Mouse (Mus musculus): ENCODE measurements around the gene Miga2.

Gene Miga2

DNA sequence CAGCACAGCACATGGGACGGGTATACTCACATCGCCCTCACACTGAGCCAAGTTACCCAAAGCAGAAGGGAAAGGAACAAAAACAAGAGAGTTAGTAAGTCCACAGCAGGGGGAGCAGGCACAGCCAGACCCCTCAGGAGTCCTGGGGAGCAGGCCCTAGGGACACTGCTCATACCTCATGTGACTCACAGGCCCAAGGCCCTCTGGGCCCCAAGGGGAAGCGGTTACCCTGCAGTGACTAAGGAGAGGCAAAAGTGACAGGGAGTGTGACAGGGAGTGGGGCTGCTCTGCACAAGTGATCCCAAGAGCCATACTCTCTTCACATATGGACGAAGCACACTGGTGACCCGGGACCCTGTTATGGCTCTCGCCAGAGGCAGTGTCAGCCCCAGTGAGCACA, 14.8 kb upstream of the Miga2 start:
- TF ChIP-seq GATA4 (IDR thresholded peaks at IDR 0.05; ENCODE audit: insufficient replicate concordance, low read length), result no peak

GRCm38 (mm10) chr2:30351149-30351548, 12.9 kb upstream of the Miga2 start:
- no peak for TF ChIP-seq GATA4 (IDR thresholded peaks at IDR 0.05; ENCODE audit: insufficient replicate concordance, low read length)

DNA sequence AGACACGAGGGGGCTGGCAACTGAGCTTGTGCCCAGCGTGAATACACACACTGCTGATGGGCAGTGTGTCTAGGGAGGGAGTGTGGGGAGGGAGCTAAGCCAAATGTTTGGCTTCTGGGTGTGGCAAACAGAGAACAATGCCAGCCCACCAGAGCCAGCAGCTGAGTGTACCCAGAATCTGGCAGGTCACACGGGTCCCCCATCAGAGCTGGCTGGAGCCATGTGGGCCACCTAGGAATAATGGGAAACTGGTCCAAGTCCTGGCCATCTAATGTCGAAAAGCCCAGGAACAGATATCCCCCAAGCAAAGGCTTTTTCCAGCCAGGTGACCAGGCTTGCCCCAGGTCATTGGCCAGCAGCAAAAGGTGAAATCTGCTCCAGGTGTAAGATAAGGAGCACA, 8.2 kb upstream of the Miga2 start:
- no peak for TF ChIP-seq GATA4 (IDR thresholded peaks at IDR 0.05; ENCODE audit: insufficient replicate concordance, low read length)

DNA sequence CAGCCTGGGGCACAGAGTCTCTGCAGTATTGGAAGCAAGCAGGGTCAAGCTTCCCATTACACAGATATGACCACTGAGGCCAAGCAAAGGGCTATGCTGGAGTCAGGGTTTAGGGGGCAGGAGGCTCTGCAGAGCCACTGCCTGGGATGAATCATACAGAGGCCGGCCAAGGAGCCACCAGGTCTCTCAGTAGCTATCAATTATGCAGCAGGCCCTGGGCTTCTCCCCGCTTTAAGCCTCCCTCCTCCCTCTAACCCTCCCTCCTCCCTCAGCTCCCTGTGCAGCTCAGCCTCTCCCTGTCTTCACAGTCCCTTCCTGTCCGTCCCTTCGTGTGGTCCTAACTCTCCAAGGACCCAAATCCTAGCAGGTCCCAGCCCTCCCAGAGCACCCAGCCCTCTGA, 7.8 kb upstream of the Miga2 start:
- TF ChIP-seq GATA4 (IDR thresholded peaks at IDR 0.05; ENCODE audit: insufficient replicate concordance, low read length), result no peak

GRCm38 (mm10) chr2:30356906-30357305, 7.1 kb upstream of the Miga2 start:
- no peak for TF ChIP-seq GATA4 (IDR thresholded peaks at IDR 0.05; ENCODE audit: insufficient replicate concordance, low read length)

DNA sequence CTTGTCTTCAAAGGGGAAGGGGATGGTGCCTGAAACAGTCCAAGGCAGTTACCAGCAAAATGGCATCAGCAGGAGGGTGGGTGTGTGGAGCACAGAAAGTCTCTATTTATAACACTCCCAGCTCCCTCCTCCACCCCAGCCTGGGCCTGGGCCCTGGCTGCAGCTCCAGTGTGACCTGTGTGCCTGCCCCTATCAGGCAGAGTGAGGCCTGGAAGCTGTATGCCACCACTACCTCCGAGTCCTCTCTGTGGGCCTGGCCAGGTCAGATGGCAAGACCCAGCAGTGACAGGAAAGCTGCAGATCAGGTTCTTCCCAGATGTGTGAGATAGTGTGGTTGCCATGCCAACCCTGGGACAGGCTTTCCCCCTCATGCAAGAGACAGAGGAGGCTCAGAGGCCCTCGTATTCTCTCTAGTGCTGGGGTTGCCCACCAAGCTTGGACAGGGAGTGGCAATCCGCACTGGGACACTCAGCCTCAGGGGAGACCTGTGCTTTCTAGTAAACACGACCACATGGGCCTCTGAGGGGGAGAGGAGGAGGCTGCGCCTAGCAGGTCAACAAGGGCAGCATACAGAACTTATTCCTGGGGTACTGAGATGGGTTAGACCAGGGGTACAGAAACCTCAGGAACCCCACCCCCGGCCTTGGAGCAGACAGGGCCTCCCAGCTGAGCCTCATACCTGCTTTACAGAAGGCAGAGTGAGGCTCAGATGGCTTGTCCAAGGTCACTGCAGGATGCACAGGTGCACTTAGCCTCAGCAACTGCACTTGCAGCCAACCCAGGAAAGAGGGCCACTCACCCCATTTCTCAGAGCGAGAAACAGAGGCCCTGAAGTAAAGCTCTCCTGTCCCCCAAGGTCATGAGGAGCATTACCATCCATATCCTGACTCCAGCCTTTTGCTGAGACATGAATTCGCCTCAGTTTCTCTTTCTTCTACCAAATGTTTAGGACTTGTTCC, 6.2 kb upstream of the Miga2 start:
- TF ChIP-seq GATA4 (IDR thresholded peaks at IDR 0.05; ENCODE audit: insufficient replicate concordance, low read length), result no peak

DNA sequence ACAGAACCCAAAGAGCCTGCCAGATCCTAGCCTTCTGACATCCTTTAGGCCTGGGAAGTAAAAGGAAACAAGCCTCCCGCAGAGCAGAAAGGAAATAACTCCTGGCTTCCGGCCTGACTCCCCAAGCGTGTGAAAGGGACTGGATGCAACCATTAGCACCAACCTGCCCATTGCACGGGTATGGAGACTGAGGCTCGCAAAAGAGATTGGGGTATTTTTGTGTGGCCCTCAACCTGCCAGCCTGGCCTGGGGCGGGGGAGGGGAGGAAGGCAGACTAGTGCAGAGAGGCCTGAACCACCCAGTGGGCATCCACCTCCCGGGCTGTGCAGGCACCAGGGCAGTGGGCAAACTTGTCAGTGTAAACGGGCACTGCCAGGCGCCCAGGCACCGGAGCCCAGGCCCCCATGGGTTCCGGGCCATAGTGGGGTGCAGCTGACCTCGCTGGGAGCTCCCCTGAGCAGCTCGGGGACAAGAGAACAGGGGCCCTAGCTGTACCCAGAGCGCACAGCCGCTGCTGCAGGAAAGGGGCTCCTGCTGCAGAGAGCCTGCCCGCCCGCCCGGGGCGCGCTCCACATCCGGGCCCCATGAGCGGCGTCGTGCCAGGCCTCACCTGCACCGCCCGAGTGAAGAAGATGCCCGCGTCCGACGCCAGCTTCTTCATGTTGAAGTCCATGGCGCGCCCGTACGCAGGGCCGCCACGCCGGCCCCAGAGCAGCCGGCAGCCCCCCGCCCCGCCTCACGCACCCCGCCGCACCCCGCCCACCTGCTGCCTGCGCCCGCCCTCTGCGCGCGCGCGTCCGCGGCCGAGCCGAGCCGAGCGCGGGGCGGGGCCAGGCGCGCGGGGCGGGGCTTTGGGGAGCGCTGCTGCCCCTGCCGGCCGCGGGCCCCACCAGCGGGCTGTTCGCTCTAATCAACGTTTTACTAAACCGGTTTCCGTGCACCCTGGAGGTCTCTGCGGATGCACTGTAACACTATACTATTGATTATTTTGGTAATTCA, 5.2 kb upstream of the Miga2 start, which contains the start of gene Sh3glb2:
Gene Sh3glb2, minus strand, starts transcription at position 805 of the 999 bp plus-strand sequence.
- no peak for TF ChIP-seq GATA4 (IDR thresholded peaks at IDR 0.05; ENCODE audit: insufficient replicate concordance, low read length)

- TF ChIP-seq GATA4 (IDR thresholded peaks at IDR 0.05; ENCODE audit: insufficient replicate concordance, low read length), result no peak
Observed at GRCm38 (mm10) chr2:30360626-30361025, 3.4 kb upstream of the Miga2 start.

DNA sequence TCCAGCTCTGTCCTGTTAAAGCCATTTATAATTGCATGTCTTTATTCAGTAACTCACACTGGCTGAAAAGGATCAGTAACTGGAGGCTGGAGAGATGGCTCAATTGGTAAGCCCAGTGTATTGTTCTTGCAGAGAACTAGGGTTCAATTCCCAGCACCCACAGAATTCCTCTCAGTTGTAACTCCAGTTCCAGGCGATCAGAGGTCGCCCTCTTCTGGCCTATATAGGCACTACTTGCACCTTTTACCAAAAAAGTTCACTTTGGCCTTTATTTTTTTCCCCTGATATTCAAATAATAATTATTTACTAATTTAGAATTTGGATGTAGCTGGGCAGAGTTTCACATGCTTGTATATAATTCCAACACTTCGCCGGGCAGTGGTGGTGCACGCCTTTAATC, 1.2 kb upstream of the Miga2 start:
- TF ChIP-seq GATA4 (IDR thresholded peaks at IDR 0.05; ENCODE audit: insufficient replicate concordance, low read length), result no peak

DNA sequence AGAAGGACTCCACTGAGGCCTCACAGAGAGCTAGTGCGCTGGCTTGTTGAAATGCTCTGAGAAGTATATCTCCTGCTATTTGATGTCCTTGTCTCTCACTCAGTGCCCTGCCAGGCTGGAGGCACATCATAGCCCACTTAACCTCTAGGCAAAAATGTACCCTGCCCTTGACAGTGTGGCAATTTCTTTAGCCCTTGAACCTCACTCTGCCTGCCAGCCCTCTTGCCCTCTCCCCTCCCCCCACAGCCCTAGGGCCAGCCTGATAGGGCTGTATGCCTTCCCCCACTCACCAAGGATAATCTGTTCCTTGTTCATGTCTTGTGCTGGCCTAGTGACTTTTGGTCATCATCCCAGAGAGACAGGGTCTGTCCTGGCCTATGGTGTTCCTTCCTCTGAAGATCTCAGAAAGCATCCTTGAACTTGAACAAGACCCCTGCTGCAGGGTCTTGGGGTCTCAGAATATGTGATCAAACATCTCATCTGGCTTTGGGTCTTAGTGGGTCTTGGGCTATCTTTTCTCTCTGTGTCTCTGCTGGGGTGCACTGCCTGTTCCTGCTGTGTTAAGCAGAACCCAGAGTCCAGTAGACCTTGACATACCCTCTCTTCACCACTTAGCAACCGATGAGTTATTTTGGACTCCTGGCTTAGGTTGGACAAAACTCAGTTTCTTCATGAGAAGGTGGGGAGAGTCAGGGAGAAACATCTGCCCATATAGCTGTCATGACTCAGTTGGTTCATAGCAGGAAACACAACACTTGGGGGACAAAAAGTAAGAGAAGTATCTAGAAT, 1.4 kb downstream of the Miga2 start:
- peak; percentile 19; the same call in 1 of the 2 replicates for TF ChIP-seq GATA4 (IDR thresholded peaks at IDR 0.05; ENCODE audit: insufficient replicate concordance, low read length)

DNA sequence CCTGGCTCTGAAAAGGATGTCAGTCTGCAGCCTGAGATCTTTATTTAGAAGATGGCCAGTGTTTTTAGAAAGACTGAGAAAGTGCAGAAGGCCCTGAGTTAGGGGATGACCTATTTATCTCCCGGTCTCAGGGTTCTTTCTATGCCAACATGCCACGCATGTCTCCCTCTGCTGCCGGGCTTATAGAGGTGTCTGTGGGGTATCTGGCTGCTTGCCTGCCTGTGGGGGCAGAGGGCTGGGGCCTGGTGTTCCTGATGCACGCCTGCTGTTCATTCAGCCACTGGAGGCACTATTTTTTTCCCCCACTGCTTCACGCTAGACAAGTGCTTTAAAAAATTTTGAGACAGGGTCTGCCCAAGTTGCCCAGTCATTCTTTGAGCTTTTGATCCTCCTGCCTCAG, 2.2 kb downstream of the Miga2 start:
- TF ChIP-seq GATA4 (IDR thresholded peaks at IDR 0.05; ENCODE audit: insufficient replicate concordance, low read length), result no peak

GRCm38 (mm10) chr2:30371544-30371943, 7.5 kb downstream of the Miga2 start:
- TF ChIP-seq GATA4 (IDR thresholded peaks at IDR 0.05; ENCODE audit: insufficient replicate concordance, low read length), result no peak

DNA sequence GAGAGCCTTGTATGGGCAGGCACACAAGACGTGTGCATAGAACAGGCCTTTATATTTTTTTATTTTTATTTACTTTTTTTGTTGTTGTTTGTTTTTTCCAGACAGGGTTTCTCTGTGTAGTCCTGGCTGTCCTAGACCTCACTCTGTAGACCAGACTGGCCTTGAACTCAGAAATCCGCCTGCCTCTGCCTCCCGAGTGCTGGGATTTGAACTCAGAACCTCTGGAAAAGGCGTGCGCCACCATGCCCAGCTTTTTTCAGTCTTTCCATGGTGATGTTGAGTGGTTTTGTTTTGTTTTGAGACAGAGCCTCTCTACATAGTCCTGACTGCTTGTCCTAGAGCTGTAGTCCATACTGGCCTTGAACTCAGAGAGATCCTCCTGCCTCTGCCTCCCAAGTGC, 8.7 kb downstream of the Miga2 start:
- no peak for TF ChIP-seq GATA4 (IDR thresholded peaks at IDR 0.05; ENCODE audit: insufficient replicate concordance, low read length)

DNA sequence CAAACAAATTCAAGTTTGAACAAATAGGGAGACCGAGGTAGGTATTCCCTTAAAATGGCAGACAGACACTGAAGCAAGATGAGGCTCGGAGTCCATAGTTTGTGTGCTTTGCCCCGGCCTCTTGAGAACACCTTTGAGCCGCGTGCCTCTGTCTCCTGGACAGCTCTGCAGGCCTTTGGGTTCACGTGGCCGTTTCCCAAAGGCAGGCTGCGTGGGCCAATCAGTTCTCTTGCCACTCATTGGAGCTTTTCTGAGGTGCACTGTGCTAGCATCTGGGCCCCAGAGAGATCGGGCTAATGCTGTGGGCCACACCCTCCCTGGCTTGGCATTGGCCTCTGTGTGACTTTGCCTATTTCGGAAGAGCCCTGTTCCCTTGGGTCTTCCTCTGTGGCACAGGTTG, 11.9 kb downstream of the Miga2 start:
- no peak for TF ChIP-seq GATA4 (IDR thresholded peaks at IDR 0.05; ENCODE audit: insufficient replicate concordance, low read length)

DNA sequence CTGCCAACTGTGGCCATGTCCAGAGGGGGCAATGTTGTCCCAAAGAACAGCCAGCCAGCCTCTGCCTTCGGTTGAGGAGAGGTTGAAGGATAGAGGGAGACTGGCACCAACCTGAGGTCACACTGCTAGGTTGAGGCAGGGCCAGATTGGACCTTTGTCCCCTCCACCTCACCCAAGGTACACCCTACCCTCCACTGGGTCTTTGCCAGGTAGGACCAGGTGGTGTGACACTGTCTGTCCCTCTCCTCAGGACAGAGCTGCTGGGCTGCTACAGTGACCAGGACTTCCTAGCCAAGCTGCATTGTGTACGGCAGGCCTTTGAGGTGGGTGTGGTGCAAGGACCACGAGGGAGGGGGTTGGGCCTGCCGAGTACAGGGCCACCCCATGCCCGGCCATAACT, 13.7 kb downstream of the Miga2 start:
- TF ChIP-seq GATA4 (IDR thresholded peaks at IDR 0.05; ENCODE audit: insufficient replicate concordance, low read length), result no peak

Data from liver, adult (tissue).